Mouse (Mus musculus) C2C12 (cell line): ENCODE measurements around the gene Sart3. TPM values are rescaled to one million over a fixed set of nuclear protein-coding genes. Genes with fewer than 3 reads are reported as not detected.
A peak's percentile ranks its signal among the peaks of the same experiment; 100 is the strongest.

Experiments
- H3K27me3 ChIP-seq: one replicate; pipeline ENCODE4 v1.6.1; 2011; ENCODE audit not compliant: control insufficient read depth, insufficient read depth, insufficient read length
- H3K36me3 ChIP-seq: one replicate; pipeline ENCODE4 v1.6.1; 2011; ENCODE audit not compliant: control insufficient read depth, insufficient read depth
- H3K4me3 ChIP-seq: one replicate; pipeline ENCODE4 v1.5.1; 2011; ENCODE audit warnings: mild to moderate bottlenecking, control low read depth; ENCODE audit not compliant: poor library complexity, insufficient read depth, severe bottlenecking
- H3K79me2 ChIP-seq: one replicate; pipeline ENCODE4 v1.6.1; 2011; ENCODE audit not compliant: control insufficient read depth, insufficient read depth
- H3K79me3 ChIP-seq: one replicate; pipeline ENCODE4 v1.6.1; 2011; ENCODE audit warnings: low read depth, control low read depth
- H3ac ChIP-seq: one replicate; pipeline ENCODE3; 2011; ENCODE audit warnings: low read depth; ENCODE audit not compliant: control insufficient read depth, insufficient read length
- CEBPB ChIP-seq: IDR thresholded peaks from one replicate; pipeline ENCODE4 v1.6.1; 2011; ENCODE audit warnings: low read depth, mild to moderate bottlenecking, control low read depth, moderate library complexity
- CTCF ChIP-seq: IDR thresholded peaks from one replicate; pipeline ENCODE4 v1.5.1; 2011; ENCODE audit not compliant: control insufficient read depth, insufficient read depth, insufficient read length
- FOSL1 ChIP-seq: IDR thresholded peaks from one replicate; pipeline ENCODE4 v1.8.0; 2011; ENCODE audit warnings: mild to moderate bottlenecking, low read length; ENCODE audit not compliant: poor library complexity, insufficient read depth, severe bottlenecking
- MAX ChIP-seq: IDR thresholded peaks from one replicate; pipeline ENCODE4 v1.6.1; 2011; ENCODE audit warnings: mild to moderate bottlenecking, control low read depth
- MYOD1 ChIP-seq: IDR thresholded peaks from one replicate; pipeline ENCODE4 v1.6.1; 2011; ENCODE audit warnings: low read depth; ENCODE audit not compliant: control insufficient read depth, insufficient read length
- MYOG ChIP-seq: IDR thresholded peaks from one replicate; pipeline ENCODE4 v1.6.1; 2011; ENCODE audit not compliant: control insufficient read depth, insufficient read length; ENCODE audit errors: extremely low read depth
- USF1 ChIP-seq: IDR thresholded peaks from one replicate; pipeline ENCODE4 v1.6.1; 2011; ENCODE audit warnings: low read depth, mild to moderate bottlenecking, control low read depth, moderate library complexity
- long read RNA-seq, 2 experiments: library from polyadenylated mRNA; unstranded; transcript quantifications; one replicate each; pipeline ENCODE4 v2.0.0; 2019 to 2020
- polyA plus RNA-seq: library from polyadenylated mRNA; unstranded; fragments of >200 nt; fragmentation: generic; extraction: Trizol; gene quantifications from one replicate; pipeline ENCODE4 v1.2.1, GENCODE M21; 2012; ENCODE audit warnings: missing spikeins

Sart3 gene
- polyA plus RNA-seq: 53.4 TPM
- long read RNA-seq, experiment 1, full-length matches to known transcripts: 2 of 5 reads
- long read RNA-seq, experiment 1, partial matches to known transcripts: 2 of 5 reads
- long read RNA-seq, experiment 1, other reads (novel, unspliced or antisense): 1 of 5 reads
- long read RNA-seq, experiment 2, full-length matches to known transcripts: 46 of 169 reads
- long read RNA-seq, experiment 2, partial matches to known transcripts: 102 of 169 reads
- long read RNA-seq, experiment 2, other reads (novel, unspliced or antisense): 21 of 169 reads

DNA sequence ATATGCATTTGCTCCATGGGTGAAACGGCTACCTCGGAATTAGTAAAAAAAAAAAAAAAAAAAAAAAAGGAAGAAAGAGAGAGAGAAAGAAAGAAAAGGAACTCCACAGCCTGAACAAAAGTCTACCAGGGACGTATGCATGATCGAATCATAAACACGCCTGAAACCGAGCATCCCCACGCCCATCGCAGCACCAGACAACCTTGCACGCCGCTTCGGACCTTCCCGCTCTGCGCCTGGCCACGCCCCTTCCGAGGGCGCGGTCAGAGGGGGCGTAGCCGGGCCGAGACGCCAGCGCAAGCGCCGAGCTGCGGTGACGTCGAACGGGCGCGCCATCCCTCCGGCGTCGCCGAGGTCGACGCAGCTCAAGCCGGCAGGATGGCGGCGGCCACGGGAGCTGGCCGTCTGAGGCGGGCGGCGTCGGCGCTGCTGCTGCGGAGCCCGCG is at the start of gene Sart3, which contains the start of gene Iscu:
Sart3 (minus strand) TSS at position 61 of the 446 bp plus-strand sequence.
Iscu (plus strand) TSS at position 299 of the 446 bp plus-strand sequence.
- TF ChIP-seq MYOD1 (no peak), MAX (peak; percentile 99)
- Histone ChIP-seq H3K36me3 (peaks cover 39% of the 10 kb centered on the region), H3K79me2 (peaks cover 51% of the 10 kb centered on the region), H3K4me3 (peak within 1 kb of the TSS; percentile 96), H3ac (peak within 1 kb of the TSS; percentile 98), H3K79me3 (peaks cover 38% of the 10 kb centered on the region), H3K27me3 (no peaks in the 10 kb centered on the region)

DNA sequence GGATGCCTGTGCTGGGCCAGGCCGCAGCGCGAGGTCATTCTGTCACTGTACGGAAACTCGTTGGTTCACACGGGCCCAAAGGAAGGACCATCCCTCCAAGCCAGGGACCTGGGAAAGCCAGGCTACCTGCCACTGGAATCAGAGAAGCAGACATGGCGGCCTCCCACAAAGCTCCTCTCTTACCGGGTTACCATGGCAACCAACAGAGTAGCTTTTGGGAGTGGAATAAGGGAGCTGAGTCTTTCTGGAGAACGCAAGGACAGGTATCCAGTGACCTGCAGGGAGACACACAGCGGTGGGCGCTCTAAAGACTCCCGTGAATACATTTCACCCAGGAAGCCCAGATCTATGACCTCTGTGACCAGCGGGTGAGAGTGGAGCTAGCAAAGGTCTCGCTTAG is 46.3 kb upstream of the Sart3 start:
- no peaks in the 10 kb centered on the region for H3K79me2 ChIP-seq
- H3K36me3 ChIP-seq: no peaks in the 10 kb centered on the region
- H3K4me3 ChIP-seq: no peak overlapping the region
- no peak overlapping the region for H3ac ChIP-seq
- TF ChIP-seq CEBPB: no peak
- no peaks in the 10 kb centered on the region for H3K79me3 ChIP-seq
- peaks cover 13% of the 10 kb centered on the region for H3K27me3 ChIP-seq

- Histone ChIP-seq H3K36me3 (no peaks in the 10 kb centered on the region), H3K79me2 (no peaks in the 10 kb centered on the region), H3K79me3 (no peaks in the 10 kb centered on the region), H3ac (no peak overlapping the region), H3K4me3 (no peak overlapping the region), H3K27me3 (peaks cover 11% of the 10 kb centered on the region)
- TF ChIP-seq CTCF (peak; percentile 71), CEBPB (no peak)
Observed at GRCm38 (mm10) chr5:113815638-113816152, 43.4 kb upstream of the Sart3 start.

DNA sequence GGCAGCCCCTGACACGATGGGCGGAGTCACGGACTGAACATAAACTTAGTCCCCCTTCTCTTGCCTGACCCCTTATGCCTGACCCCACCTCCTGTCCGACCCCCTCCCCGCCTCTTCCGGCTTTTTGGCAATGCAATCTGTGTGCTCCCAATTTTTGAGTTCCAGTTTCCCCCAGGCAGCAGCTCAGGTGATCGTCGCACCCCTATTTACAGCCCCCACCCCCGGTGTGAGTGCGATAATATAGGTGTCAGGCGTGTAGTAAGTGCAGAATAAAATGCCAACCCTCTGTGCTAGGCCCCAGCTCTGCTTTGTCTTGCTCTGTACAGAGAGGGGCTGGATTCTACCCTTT is 42.7 kb upstream of the Sart3 start:
- H3ac ChIP-seq: no peak overlapping the region
- no peaks in the 10 kb centered on the region for H3K36me3 ChIP-seq
- H3K27me3 ChIP-seq: peaks cover 11% of the 10 kb centered on the region
- TF ChIP-seq CEBPB: no peak
- no peak for TF ChIP-seq USF1
- no peak for TF ChIP-seq CTCF
- TF ChIP-seq FOSL1: no peak
- no peak for TF ChIP-seq MYOG
- no peak for TF ChIP-seq MAX
- TF ChIP-seq MYOD1: no peak
- no peaks in the 10 kb centered on the region for H3K79me3 ChIP-seq
- no peak overlapping the region for H3K4me3 ChIP-seq
- H3K79me2 ChIP-seq: no peaks in the 10 kb centered on the region

- H3K79me2 ChIP-seq: no peaks in the 10 kb centered on the region
- peaks cover 8% of the 10 kb centered on the region for H3K27me3 ChIP-seq
- no peak overlapping the region for H3ac ChIP-seq
- no peak for TF ChIP-seq MYOG
- no peak for TF ChIP-seq FOSL1
- TF ChIP-seq MYOD1: no peak
- H3K36me3 ChIP-seq: no peaks in the 10 kb centered on the region
- no peak overlapping the region for H3K4me3 ChIP-seq
- H3K79me3 ChIP-seq: no peaks in the 10 kb centered on the region
Observed at GRCm38 (mm10) chr5:113814111-113815040, 42.1 kb upstream of the Sart3 start.

GRCm38 (mm10) chr5:113813608-113814007 is 41.3 kb upstream of the Sart3 start:
- H3K27me3 ChIP-seq: peaks cover under 1% of the 10 kb centered on the region
- H3K79me3 ChIP-seq: no peaks in the 10 kb centered on the region
- no peak overlapping the region for H3ac ChIP-seq
- no peak overlapping the region for H3K4me3 ChIP-seq
- H3K36me3 ChIP-seq: no peaks in the 10 kb centered on the region
- no peaks in the 10 kb centered on the region for H3K79me2 ChIP-seq
- no peak for TF ChIP-seq CTCF
- TF ChIP-seq USF1: peak; percentile 31
- TF ChIP-seq MYOD1: no peak
